Mouse (Mus musculus) cerebellum, adult 2 months (tissue): ENCODE results near the gene Dydc2.

ENCODE experiments used
- CTCF ChIP-seq: fragments of 200-500 bp; IDR thresholded peaks from 2 replicates; pipeline ENCODE4 v1.5.1; 2011; ENCODE audit warnings: low read depth, mild to moderate bottlenecking, control low read depth, low read length, moderate library complexity, borderline replicate concordance; ENCODE audit not compliant: insufficient read depth
- POLR2A ChIP-seq: fragments of 200-500 bp; IDR thresholded peaks from 2 replicates; pipeline ENCODE4 v1.6.1; 2011; ENCODE audit warnings: low read length, control low read depth, borderline replicate concordance; ENCODE audit not compliant: insufficient read depth

DNA sequence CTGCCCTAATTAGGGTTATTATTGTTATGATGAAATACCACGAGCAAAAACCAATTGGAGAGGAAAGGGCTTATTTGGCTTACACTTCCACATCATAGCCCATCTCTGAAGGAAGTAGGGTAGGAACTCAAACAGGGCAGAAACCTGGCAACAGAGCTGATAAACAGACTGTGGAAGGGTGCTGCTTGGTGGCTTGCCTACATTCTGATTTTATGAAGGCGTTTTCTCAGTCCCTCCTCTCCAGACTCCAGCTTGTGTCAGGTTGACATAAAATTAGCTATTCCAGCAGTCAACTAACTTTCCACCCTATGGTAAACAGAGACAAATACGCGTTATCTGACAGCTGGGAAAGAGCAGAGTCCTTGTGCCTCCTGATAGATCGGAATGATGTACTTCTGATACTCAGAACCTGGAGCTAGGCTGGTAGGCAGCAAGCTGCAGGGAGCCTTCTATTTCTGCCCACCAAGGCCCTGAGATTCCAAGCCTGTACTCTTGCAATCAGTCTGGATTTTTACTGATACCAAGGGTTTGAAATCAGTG lies 54.2 kb downstream of the Dydc2 start:
- TF ChIP-seq POLR2A (no peak), CTCF (no peak)
